8 mouse cellular contexts compared by ENCODE assay signal in genomic region chr7:130520049-130520425, GRCm38 (mm10). TPM values are rescaled to one million over a fixed set of nuclear protein-coding genes. Genes with fewer than 3 reads are reported as not detected.
DNase-seq lines count a peak whose midpoint lies in the region; ATAC-seq and TF ChIP-seq lines count a peak whose summit lies in the region.

TSS of gene Ate1 (minus strand) at chr7:130520369.

- H3K36me3 ChIP-seq in forebrain, embryonic 16.5 days (ENCODE audit: control insufficient read depth, insufficient read depth): no peaks in the 10 kb centered on the region
- H3K36me3 ChIP-seq in hindbrain, embryonic 14.5 days (replicated peaks; ENCODE audit: control insufficient read depth, insufficient read depth): 0 out of 2 replicates have a peak, but pooled peaks cover 3% of the 10 kb centered on the region
- no peaks in the 10 kb centered on the region; the same call in none of the 2 replicates for H3K36me3 ChIP-seq in liver, embryonic 14.5 days (replicated peaks; ENCODE audit: control insufficient read depth, insufficient read depth, low read depth)

- H3K4me2 ChIP-seq in forebrain, embryonic 16.5 days (ENCODE audit: low read length): peak within 1 kb of the TSS; percentile 74
- peak within 1 kb of the TSS; percentile 83 for H3K4me2 ChIP-seq in hindbrain, embryonic 14.5 days (replicated peaks)
- peak within 1 kb of the TSS; percentile 81 for H3K4me2 ChIP-seq in liver, embryonic 14.5 days (ENCODE audit: low read depth)

- no peaks in the 10 kb centered on the region for H3K27me3 ChIP-seq in forebrain, embryonic 16.5 days (replicated peaks; ENCODE audit: control insufficient read depth, insufficient read depth, low read length)
- H3K27me3 ChIP-seq in hindbrain, embryonic 14.5 days (ENCODE audit: control insufficient read depth, insufficient read depth, low read length): no peaks in the 10 kb centered on the region
- H3K27me3 ChIP-seq in liver, embryonic 14.5 days (ENCODE audit: control insufficient read depth, insufficient read depth, low read length): no peaks in the 10 kb centered on the region

- peak within 1 kb of the TSS; percentile 98 for H3K9ac ChIP-seq in forebrain, embryonic 16.5 days (replicated peaks; ENCODE audit: low read depth, low read length)
- H3K9ac ChIP-seq in hindbrain, embryonic 14.5 days: peak within 1 kb of the TSS; percentile 94
- peak within 1 kb of the TSS; percentile 94 for H3K9ac ChIP-seq in liver, embryonic 14.5 days (replicated peaks)

- peak within 1 kb of the TSS; percentile 96 for H3K27ac ChIP-seq in forebrain, embryonic 16.5 days (ENCODE audit: low read length)
- H3K27ac ChIP-seq in hindbrain, embryonic 14.5 days: peak within 1 kb of the TSS; percentile 98
- peak within 1 kb of the TSS; percentile 36 for H3K27ac ChIP-seq in liver, embryonic 14.5 days

- no peak for TF ChIP-seq CTCF in liver, embryonic 14.5 days (IDR thresholded peaks at IDR 0.05; ENCODE audit: low read depth)

- no peak for ATAC-seq in activated CD4-positive, CD25-positive, alpha-beta regulatory T cell, adult 4 months
- ATAC-seq in forebrain, embryonic 16.5 days: no peak
- no peak; the same call in 1 of the 2 replicates for ATAC-seq in hindbrain, embryonic 14.5 days (ENCODE audit: low FRiP score)
- no peak for ATAC-seq in liver, embryonic 14.5 days (ENCODE audit: insufficient read depth)
- ATAC-seq in cerebellum, adult (ENCODE audit: insufficient number of reproducible peaks, low FRiP score, low TSS enrichment): no peak

- H3K4me1 ChIP-seq in forebrain, embryonic 16.5 days (replicated peaks; ENCODE audit: control insufficient read depth, insufficient read depth, low read length): peaks cover 21% of the 10 kb centered on the region
- H3K4me1 ChIP-seq in hindbrain, embryonic 14.5 days (replicated peaks; ENCODE audit: control insufficient read depth, insufficient read depth, low read length): peaks cover 17% of the 10 kb centered on the region; the same call in 1 of the 2 replicates
- peaks cover 9 to 19% of the 10 kb centered on the region in 2 experiments for H3K4me1 ChIP-seq in liver, embryonic 14.5 days (replicated peaks; ENCODE audit: control insufficient read depth in 2 of 2, insufficient read depth in 2 of 2, low read length in 1 of 2)

- peak in 1 of 2 experiments; percentile 23 for DNase-seq in frontal cortex, adult 2 months (ENCODE audit: extremely low spot score in 1 of 2, low spot score in 1 of 2)
- no peak for DNase-seq in frontal cortex, postnatal 36 days (ENCODE audit: low spot score in 2 of 2)
- peak; percentile 33 for DNase-seq in hindbrain, embryonic 14.5 days (ENCODE audit: low spot score)
- no peak for DNase-seq in liver, embryonic 14.5 days (ENCODE audit: low read depth in 3 of 3, low spot score in 3 of 3)
- DNase-seq in urinary bladder, postnatal 36 days (ENCODE audit: low spot score in 2 of 2): no peak

- WGBS in forebrain, embryonic 16.5 days: 16% methylated on average over 20 of the region's 20 CpGs
- 22% methylated on average over 20 of the region's 20 CpGs for WGBS in hindbrain, embryonic 14.5 days
- WGBS in liver, embryonic 14.5 days (ENCODE audit: insufficient replicate concordance): 21% methylated on average over 20 of the region's 20 CpGs

- H3K4me3 ChIP-seq in forebrain, embryonic 16.5 days (replicated peaks; ENCODE audit: low read length): peak within 1 kb of the TSS; percentile 95
- H3K4me3 ChIP-seq in hindbrain, embryonic 14.5 days (replicated peaks; ENCODE audit: low read length): peak within 1 kb of the TSS; percentile 76
- H3K4me3 ChIP-seq in liver, embryonic 14.5 days (ENCODE audit: insufficient read depth in 1 of 2, low read depth in 2 of 2, low read length in 2 of 2): peak within 1 kb of the TSS; percentile 86 to 89

- H3K9me3 ChIP-seq in forebrain, embryonic 16.5 days (ENCODE audit: control insufficient read depth, low read length): no peaks in the 10 kb centered on the region
- no peaks in the 10 kb centered on the region for H3K9me3 ChIP-seq in hindbrain, embryonic 14.5 days (ENCODE audit: control insufficient read depth, low read length)
- no peaks in the 10 kb centered on the region for H3K9me3 ChIP-seq in liver, embryonic 14.5 days (ENCODE audit: control insufficient read depth, low read length)

- TF ChIP-seq EP300 in liver, embryonic 14.5 days (IDR thresholded peaks at IDR 0.05; ENCODE audit: low read depth): no peak

RNA-seq across cellular contexts. Expression of gene Ate1, which starts in this region (rescaled TPM):
- polyA plus RNA-seq in frontal cortex, adult 2 months (2012; rRNA removed): 26.0 and 30.8 TPM in 2 replicates
- polyA plus RNA-seq in activated CD4-positive, CD25-positive, alpha-beta regulatory T cell, adult 4 months (2017; shearing (Covaris generic)): 10 to 100 TPM; 28.1 to 35.7 TPM
- polyA plus RNA-seq in forebrain, embryonic 16.5 days (2015; fragmentation: Nextera tagmentation; extraction: Ambion mirVana): 86.3 and 95.4 TPM in 2 replicates
- 104 and 108 TPM in 2 replicates for polyA plus RNA-seq in hindbrain, embryonic 14.5 days (2014; fragmentation: Nextera tagmentation; extraction: Ambion mirVana)
- polyA plus RNA-seq in liver, embryonic 14.5 days (2012; rRNA removed): 3.9 and 5.0 TPM in 2 replicates
- polyA plus RNA-seq in liver, embryonic 14.5 days (2014; fragmentation: Nextera tagmentation; extraction: Ambion mirVana): 20.0 and 23.4 TPM in 2 replicates

Comparison
In these comparisons a context has a peak if more than half of its experiments do, and no peak if none do; other contexts are left out.
1. H3K27ac ChIP-seq: peak in every context shown above with its lines; median percentile 98 in hindbrain, embryonic 14.5 days; 96 in forebrain, embryonic 16.5 days; 36 in liver, embryonic 14.5 days.